Mouse (Mus musculus) megakaryocyte, adult 5-6 weeks (primary cell): ENCODE results near the gene Arl10. TPM values are rescaled to one million over a fixed set of nuclear protein-coding genes. Genes with fewer than 3 reads are reported as not detected.
A peak's percentile ranks its signal among the peaks of the same experiment; 100 is the strongest.

Experiments
- ATAC-seq: 2 replicates; pipeline ENCODE4 v1.8.0; 2016; ENCODE audit warnings: mild to moderate bottlenecking, inconsistent platforms; ENCODE audit not compliant: poor library complexity, severe bottlenecking
- total RNA-seq, 2 experiments: library from RNA; stranded (forward) in 1 of 2; stranded (reverse) in 1 of 2; fragments of 153-499, 151-499 nt in 1 of 2; fragments of 221-1000, 200-1000 nt in 1 of 2; gene quantifications; 2 replicates each; pipeline versions ENCODE4 v1.2.3 to v1.2.4; 2015 to 2017

Gene Arl10
- total RNA-seq (2015) (20.4 and 22.4 TPM in 2 replicates), total RNA-seq (2017) (22.9 and 23.3 TPM in 2 replicates)

GRCm38 (mm10) chr13:54574854-54575481 is at the start of gene Arl10:
Gene Arl10, plus strand, starts transcription at chr13:54575015.
- ATAC-seq = peak; percentile 72

GRCm38 (mm10) chr13:54527140-54527539 is 47.7 kb upstream of the Arl10 start:
- ATAC-seq = no peak

- ATAC-seq = no peak
Measured at GRCm38 (mm10) chr13:54532134-54532533, 42.7 kb upstream of the Arl10 start.

GRCm38 (mm10) chr13:54548036-54548435 is 26.8 kb upstream of the Arl10 start:
- ATAC-seq = no peak

- no peak for ATAC-seq
Measured at GRCm38 (mm10) chr13:54556176-54556575, 18.6 kb upstream of the Arl10 start.

GRCm38 (mm10) chr13:54556796-54557195 is 18.0 kb upstream of the Arl10 start:
- no peak for ATAC-seq

GRCm38 (mm10) chr13:54557652-54558051 is 17.2 kb upstream of the Arl10 start:
- ATAC-seq = no peak

- ATAC-seq = no peak
Measured at GRCm38 (mm10) chr13:54559656-54560055, 15.2 kb upstream of the Arl10 start.

- ATAC-seq = no peak
Measured at GRCm38 (mm10) chr13:54560608-54561007, 14.2 kb upstream of the Arl10 start.

GRCm38 (mm10) chr13:54562562-54562961 is 12.3 kb upstream of the Arl10 start:
- no peak for ATAC-seq

GRCm38 (mm10) chr13:54564232-54565200 is 10.3 kb upstream of the Arl10 start:
- no peak for ATAC-seq

- ATAC-seq = peak; percentile 99
Measured at GRCm38 (mm10) chr13:54565201-54565581, 9.6 kb upstream of the Arl10 start, which contains the start of gene 4833439L19Rik. Gene 4833439L19Rik, minus strand, starts transcription at chr13:54565435.

GRCm38 (mm10) chr13:54565594-54566345 is 9.0 kb upstream of the Arl10 start:
- ATAC-seq = peak; percentile 69

GRCm38 (mm10) chr13:54568380-54568779 is 6.4 kb upstream of the Arl10 start:
- ATAC-seq = no peak

- no peak for ATAC-seq
Measured at GRCm38 (mm10) chr13:54569282-54569681, 5.5 kb upstream of the Arl10 start.

GRCm38 (mm10) chr13:54570736-54571135 is 4.1 kb upstream of the Arl10 start:
- no peak for ATAC-seq

GRCm38 (mm10) chr13:54571637-54572036 is 3.2 kb upstream of the Arl10 start:
- no peak for ATAC-seq

- no peak for ATAC-seq
Measured at GRCm38 (mm10) chr13:54572621-54573020, 2.2 kb upstream of the Arl10 start.

- ATAC-seq = no peak
Measured at GRCm38 (mm10) chr13:54575489-54575888, 674 bp downstream of the Arl10 start.

- ATAC-seq = peak; percentile 84
Measured at GRCm38 (mm10) chr13:54577652-54578507, 3.1 kb downstream of the Arl10 start.
